Mouse (Mus musculus) CH12.LX (cell line): Measurements from ENCODE around the gene Cldnd1. TPM values are rescaled to one million over a fixed set of nuclear protein-coding genes. Genes with fewer than 3 reads are reported as not detected.

Source experiments
- DNase-seq: peaks from one replicate; pipeline ENCODE4 v3.0.0-alpha.2; 2013; ENCODE audit errors: extremely low read depth
- H3K27ac ChIP-seq: 2 replicates; pipeline ENCODE4 v1.5.1; 2012; ENCODE audit warnings: low read depth, mild to moderate bottlenecking, control low read depth, moderate library complexity; ENCODE audit not compliant: insufficient read depth
- H3K27me3 ChIP-seq: replicated peaks from 2 replicates; pipeline ENCODE3; 2012; ENCODE audit warnings: inconsistent platforms
- H3K36me3 ChIP-seq, 2 experiments: replicated peaks in 1 of 2; 2 replicates each; pipeline versions ENCODE3 to v1.6.1; 2012; ENCODE audit warnings: inconsistent platforms in 1 of 2, low read length in 1 of 2, mild to moderate bottlenecking in 1 of 2, mixed read lengths in 1 of 2, moderate library complexity in 1 of 2; ENCODE audit not compliant: control insufficient read depth in 1 of 2, insufficient read depth in 1 of 2
- H3K4me1 ChIP-seq, 2 experiments: 2 replicates each; pipeline ENCODE4 v1.6.1; 2012; ENCODE audit warnings: inconsistent platforms in 1 of 2, moderate library complexity in 1 of 2; ENCODE audit not compliant: insufficient read depth in 2 of 2, control insufficient read depth in 1 of 2
- H3K4me2 ChIP-seq: 2 replicates; pipeline ENCODE4 v1.6.1; 2012; ENCODE audit warnings: low read depth, mild to moderate bottlenecking, control low read depth; ENCODE audit not compliant: poor library complexity, insufficient read depth, severe bottlenecking
- H3K4me3 ChIP-seq, 3 experiments: fragments of 150-350 bp in 1 of 3; sonication (generic) in 1 of 3; replicated peaks in 1 of 3; 2 replicates each; pipeline versions ENCODE3 to v1.5.1; 2011 to 2012; ENCODE audit warnings: low read depth in 2 of 3, low read length in 2 of 3, mild to moderate bottlenecking in 2 of 3, moderate library complexity in 2 of 3, control low read depth in 1 of 3, improper control_type of control experiment in 1 of 3, inconsistent platforms in 1 of 3, mixed read lengths in 1 of 3; ENCODE audit not compliant: poor library complexity in 1 of 3
- H3K79me2 ChIP-seq: replicated peaks from 2 replicates; pipeline ENCODE4 v1.6.1; 2012; ENCODE audit warnings: mild to moderate bottlenecking, moderate library complexity; ENCODE audit not compliant: control insufficient read depth, poor library complexity, insufficient read depth, severe bottlenecking; ENCODE audit errors: extremely low read depth
- H3K9ac ChIP-seq: 2 replicates; pipeline ENCODE4 v1.6.1; 2012; ENCODE audit warnings: low read depth, mild to moderate bottlenecking, control low read depth, moderate library complexity; ENCODE audit not compliant: insufficient read depth
- H3K9me3 ChIP-seq: replicated peaks from 2 replicates; pipeline ENCODE3; 2012; ENCODE audit warnings: low read length, inconsistent platforms, mixed read lengths
- BHLHE40 ChIP-seq: IDR thresholded peaks from 2 replicates; pipeline ENCODE4 v1.6.1; 2011; ENCODE audit warnings: mild to moderate bottlenecking, low read depth, low read length, improper control_type of control experiment
- CHD1 ChIP-seq: IDR thresholded peaks from 2 replicates; pipeline ENCODE4 v1.6.1; 2012; ENCODE audit warnings: low read depth, low read length, improper control_type of control experiment, inconsistent platforms
- CHD2 ChIP-seq: IDR thresholded peaks from 2 replicates; pipeline ENCODE4 v1.6.1; 2011; ENCODE audit warnings: low read length, improper control_type of control experiment
- E2F4 ChIP-seq: IDR thresholded peaks from 2 replicates; pipeline ENCODE4 v1.6.1; 2011; ENCODE audit warnings: low read depth, low read length, improper control_type of control experiment; ENCODE audit not compliant: insufficient replicate concordance
- EP300 ChIP-seq: IDR thresholded peaks from 2 replicates; pipeline ENCODE4 v1.6.1; 2011; ENCODE audit warnings: low read length, improper control_type of control experiment
- ETS1 ChIP-seq: conservative IDR thresholded peaks from 2 replicates; pipeline ENCODE4 v1.6.1; 2012; ENCODE audit warnings: low read depth, mild to moderate bottlenecking, inconsistent platforms, low read length, improper control_type of control experiment, moderate library complexity
- GABPA ChIP-seq: IDR thresholded peaks from 2 replicates; pipeline ENCODE4 v1.6.1; 2012; ENCODE audit warnings: low read depth, low read length, improper control_type of control experiment, inconsistent platforms; ENCODE audit not compliant: insufficient replicate concordance
- HCFC1 ChIP-seq: IDR thresholded peaks from 2 replicates; pipeline ENCODE4 v1.6.1; 2012; ENCODE audit warnings: low read depth, mild to moderate bottlenecking, inconsistent platforms, low read length, improper control_type of control experiment
- IRF4 ChIP-seq: IDR thresholded peaks from 2 replicates; pipeline ENCODE4 v1.6.1; 2014; ENCODE audit warnings: low read depth, mild to moderate bottlenecking, inconsistent platforms, low read length, improper control_type of control experiment
- JUN ChIP-seq: IDR thresholded peaks from 2 replicates; pipeline ENCODE4 v1.6.1; 2011; ENCODE audit warnings: low read depth, mild to moderate bottlenecking, low read length, improper control_type of control experiment, moderate library complexity; ENCODE audit not compliant: insufficient read depth
- JUND ChIP-seq: conservative IDR thresholded peaks from 2 replicates; pipeline ENCODE4 v1.6.1; 2011; ENCODE audit warnings: low read depth, low read length, improper control_type of control experiment
- KAT2A ChIP-seq: IDR thresholded peaks from 2 replicates; pipeline ENCODE4 v1.6.1; 2012; ENCODE audit warnings: low read length, improper control_type of control experiment, inconsistent platforms; ENCODE audit not compliant: insufficient replicate concordance
- MAFK ChIP-seq: IDR thresholded peaks from 2 replicates; pipeline ENCODE4 v1.6.1; 2011; ENCODE audit warnings: low read length, improper control_type of control experiment; ENCODE audit not compliant: insufficient replicate concordance
- MAX ChIP-seq: IDR thresholded peaks from 2 replicates; pipeline ENCODE4 v1.6.1; 2011; ENCODE audit warnings: low read length, improper control_type of control experiment
- MEF2A ChIP-seq: IDR thresholded peaks from 2 replicates; pipeline ENCODE4 v1.6.1; 2014; ENCODE audit warnings: low read depth, mild to moderate bottlenecking, inconsistent platforms, low read length, improper control_type of control experiment, borderline replicate concordance
- MXI1 ChIP-seq: IDR thresholded peaks from 2 replicates; pipeline ENCODE4 v1.6.1; 2011; ENCODE audit warnings: mild to moderate bottlenecking, low read depth, low read length, improper control_type of control experiment
- MYC ChIP-seq: IDR thresholded peaks from 2 replicates; pipeline ENCODE4 v1.6.1; 2011; ENCODE audit warnings: low read depth, mild to moderate bottlenecking, improper control_type of control experiment, low read length
- NELFE ChIP-seq: IDR thresholded peaks from 2 replicates; pipeline ENCODE4 v1.6.1; 2011; ENCODE audit warnings: low read depth, low read length, improper control_type of control experiment
- NRF1 ChIP-seq: IDR thresholded peaks from 2 replicates; pipeline ENCODE4 v1.6.1; 2014; ENCODE audit warnings: low read depth, mild to moderate bottlenecking, inconsistent platforms, low read length, improper control_type of control experiment, moderate library complexity
- PAX5 ChIP-seq: IDR thresholded peaks from 2 replicates; pipeline ENCODE4 v1.6.1; 2012; ENCODE audit warnings: low read length, inconsistent platforms, mixed read lengths
- RAD21 ChIP-seq: IDR thresholded peaks from 2 replicates; pipeline ENCODE4 v1.6.1; 2011; ENCODE audit warnings: low read depth, mild to moderate bottlenecking, low read length, improper control_type of control experiment, moderate library complexity
- RCOR1 ChIP-seq: conservative IDR thresholded peaks from 2 replicates; pipeline ENCODE4 v1.6.1; 2012; ENCODE audit warnings: low read depth, mild to moderate bottlenecking, inconsistent platforms, low read length, improper control_type of control experiment
- SIN3A ChIP-seq: IDR thresholded peaks from 2 replicates; pipeline ENCODE4 v1.6.1; 2012; ENCODE audit warnings: low read length, improper control_type of control experiment, inconsistent platforms
- TBP ChIP-seq: conservative IDR thresholded peaks from 2 replicates; pipeline ENCODE4 v1.6.1; 2011; ENCODE audit warnings: low read depth, low read length, improper control_type of control experiment
- TCF12 ChIP-seq: IDR thresholded peaks from 2 replicates; pipeline ENCODE4 v1.6.1; 2014; ENCODE audit warnings: low read depth, mild to moderate bottlenecking, inconsistent platforms, low read length, improper control_type of control experiment
- UBTF ChIP-seq: IDR thresholded peaks from 2 replicates; pipeline ENCODE4 v1.6.1; 2012; ENCODE audit warnings: low read depth, mild to moderate bottlenecking, inconsistent platforms, low read length, improper control_type of control experiment, moderate library complexity
- USF1 ChIP-seq: IDR thresholded peaks from 2 replicates; pipeline ENCODE4 v1.6.1; 2014; ENCODE audit warnings: low read depth, mild to moderate bottlenecking, inconsistent platforms, low read length, improper control_type of control experiment
- USF2 ChIP-seq: conservative IDR thresholded peaks from 2 replicates; pipeline ENCODE4 v1.6.1; 2011; ENCODE audit warnings: low read depth, low read length, improper control_type of control experiment
- ZC3H11A ChIP-seq: IDR thresholded peaks from 2 replicates; pipeline ENCODE4 v1.6.1; 2012; ENCODE audit warnings: low read depth, mild to moderate bottlenecking, inconsistent platforms, low read length, improper control_type of control experiment
- ZKSCAN1 ChIP-seq: IDR thresholded peaks from 2 replicates; pipeline ENCODE4 v1.6.1; 2012; ENCODE audit warnings: low read depth, inconsistent platforms, low read length, improper control_type of control experiment, borderline replicate concordance
- ZMIZ1 ChIP-seq: IDR thresholded peaks from 2 replicates; pipeline ENCODE4 v1.6.1; 2012; ENCODE audit warnings: low read depth, mild to moderate bottlenecking, inconsistent platforms, low read length, improper control_type of control experiment
- ZNF384 ChIP-seq: IDR thresholded peaks from 2 replicates; pipeline ENCODE4 v1.6.1; 2012; ENCODE audit warnings: low read depth, low read length, improper control_type of control experiment, inconsistent platforms
- dilution Hi-C: fragments of 300-500 bp; cut with MboI; formaldehyde crosslinking; loops from 2 replicates; pipeline ENCODE4 v1.14.3; 2020; ENCODE audit warnings: low sequenced_read_pairs; ENCODE audit not compliant: extremely low pct_unique_long_range_greater_than_20kb, extremely low pct_ligation_motif_present
- in situ Hi-C: fragments of 300-500 bp; cut with MboI; formaldehyde crosslinking; loops from 3 replicates; pipeline ENCODE4 v1.14.3; 2019; ENCODE audit warnings: low sequenced_read_pairs, low pct_ligation_motif_present, low pct_unique_long_range_greater_than_20kb, mixed read lengths
- polyA plus RNA-seq: library from polyadenylated mRNA; unstranded; fragments of >175 nt; gene quantifications from 2 replicates; pipeline ENCODE4 v1.2.1, GENCODE M21; 2012; ENCODE audit warnings: low read depth; ENCODE audit not compliant: insufficient read length
- total RNA-seq, 2 experiments: library from RNA; depleted of rRNA; stranded (reverse); fragments of 300-350 nt in 1 of 2; fragments of >200 nt in 1 of 2; gene quantifications; 2 replicates each; pipeline ENCODE4 v1.2.3; 2012 to 2014

Cldnd1 gene
- total and polyA plus RNA-seq, 3 experiments: 59.9 to 80.6 (median 78.7) TPM

GRCm38 (mm10) chr16:58726680-58727476 is 832 bp upstream of the Cldnd1 start:
- peaks cover 8 to 30% of the 10 kb centered on the region in 2 experiments for H3K4me1 ChIP-seq
- peak overlapping the region; percentile 68 to 79 (median 78) for H3K4me3 ChIP-seq
- peak overlapping the region; percentile 98 for H3K4me2 ChIP-seq
- TF ChIP-seq ETS1 (no peak), BHLHE40 (no peak), EP300 (0 out of 2 replicates have a peak, but pooled peaks have one; percentile 37), E2F4 (no peak), MAX (0 out of 2 replicates have a peak, but pooled peaks have one; percentile 28), PAX5 (no peak), USF1 (no peak), NRF1 (no peak), TBP (peak; percentile 29; the same call in 1 of the 2 replicates), UBTF (0 out of 2 replicates have a peak, but pooled peaks have one; percentile 27), RCOR1 (peak; percentile 31; the same call in 1 of the 2 replicates), ZC3H11A (no peak), SIN3A (peak; percentile 73), JUN (no peak), MYC (no peak), GABPA (no peak), IRF4 (peak; percentile 50; the same call in 1 of the 2 replicates), CHD1 (peak; percentile 96), JUND (no peak), MEF2A (no peak), HCFC1 (no peak; the same call in 1 of the 2 replicates), ZKSCAN1 (no peak), ZMIZ1 (no peak), ZNF384 (peak; percentile 91), USF2 (peak; percentile 0; the same call in 1 of the 2 replicates), MXI1 (peak; percentile 36; the same call in 1 of the 2 replicates), RAD21 (no peak), MAFK (no peak), CHD2 (no peak), TCF12 (peak; percentile 51; the same call in 1 of the 2 replicates), NELFE (peak; percentile 18; the same call in 1 of the 2 replicates), KAT2A (0 out of 2 replicates have a peak, but pooled peaks have one; percentile 49)
- H3K9me3 ChIP-seq: no peaks in the 10 kb centered on the region
- H3K27me3 ChIP-seq: peaks cover 3% of the 10 kb centered on the region
- peak overlapping the region; percentile 83 for H3K9ac ChIP-seq
- DNase-seq: no peak
- H3K27ac ChIP-seq: peak overlapping the region; percentile 89
- dilution Hi-C loops: no loop called here
- in situ Hi-C loops: no loop called here
- peaks cover 23 to 25% of the 10 kb centered on the region in 2 experiments for H3K36me3 ChIP-seq
- H3K79me2 ChIP-seq: peaks cover 31% of the 10 kb centered on the region
